Mouse (Mus musculus): Measurements from ENCODE around the gene Cab39. TPM values are rescaled to one million over a fixed set of nuclear protein-coding genes. Genes with fewer than 3 reads are reported as not detected.

Cab39 gene
- polyA plus RNA-seq, 2 experiments, result 48.9 to 59.4 TPM

DNA sequence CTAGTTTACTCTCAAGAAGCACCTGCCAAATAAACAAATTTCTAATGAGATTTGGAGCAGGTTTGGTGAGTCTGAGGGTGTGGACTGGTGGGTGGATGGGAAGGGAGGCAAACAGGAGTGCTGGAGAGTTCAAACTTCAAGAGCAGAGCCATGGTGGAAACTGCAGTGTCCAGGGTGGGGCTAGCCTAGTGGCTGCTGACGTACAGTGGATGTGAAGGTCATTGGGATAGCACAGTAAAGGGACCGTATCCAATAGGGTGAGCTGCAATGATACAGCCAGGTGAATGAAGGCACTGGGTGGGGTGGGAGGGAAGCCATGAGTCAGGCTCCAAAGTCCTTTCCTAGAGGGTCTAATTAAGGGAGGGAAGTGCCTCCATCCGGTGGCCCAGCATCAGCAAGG lies 2.7 kb upstream of the Cab39 start:
- Histone ChIP-seq H3K9me3 (ENCODE audit: control insufficient read depth, low read length) (no peaks in the 10 kb centered on the region), H3K36me3 (ENCODE audit: control insufficient read depth, insufficient read depth, low read length) (no peaks in the 10 kb centered on the region), H3K4me1 (ENCODE audit: control insufficient read depth, insufficient read depth, low read length) (0 out of 2 replicates have a peak, but pooled peaks cover 2% of the 10 kb centered on the region), H3K4me3 (replicated peaks; ENCODE audit: low read length) (no peak overlapping the region), H3K9ac (ENCODE audit: low read depth, low read length, severe bottlenecking) (no peak overlapping the region), H3K27ac (replicated peaks; ENCODE audit: low read depth, low read length) (no peak overlapping the region), H3K4me2 (replicated peaks; ENCODE audit: low read depth, low read length, severe bottlenecking) (no peak overlapping the region), H3K27me3 (ENCODE audit: control insufficient read depth, insufficient read depth, low read length) (no peaks in the 10 kb centered on the region)
- WGBS, result 77% methylated on average over 3 of the region's 3 CpGs
- DNase-seq (ENCODE audit: low spot score) (no peak), ATAC-seq (ENCODE audit: low FRiP score, low read depth) (no peak)
- no peak for TF ChIP-seq POLR2A (IDR thresholded peaks at IDR 0.05; ENCODE audit: borderline replicate concordance, extremely low read depth, insufficient read depth, insufficient read length)

DNA sequence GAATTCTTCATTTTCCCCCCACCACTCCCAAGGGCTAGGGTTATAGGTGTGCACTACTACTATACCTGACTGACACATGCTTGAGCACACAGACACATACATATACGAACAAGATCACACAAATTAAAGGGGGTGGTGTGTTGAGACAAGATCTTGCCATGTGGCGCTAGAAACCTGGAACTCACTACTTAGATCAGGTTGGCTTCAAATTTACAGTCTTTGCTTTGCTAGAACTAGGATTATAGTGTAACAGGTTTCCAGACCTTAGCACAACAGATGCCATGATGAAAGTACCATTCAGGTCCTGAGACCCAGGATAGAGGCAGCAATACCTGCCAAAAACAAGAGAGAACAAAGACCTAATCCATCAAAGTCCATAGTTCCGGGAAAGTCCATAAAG lies 1.8 kb upstream of the Cab39 start:
- H3K4me3 ChIP-seq (replicated peaks; ENCODE audit: low read length), result no peak overlapping the region
- 0 out of 2 replicates have a peak, but pooled peaks cover 2% of the 10 kb centered on the region for H3K4me1 ChIP-seq (ENCODE audit: control insufficient read depth, insufficient read depth, low read length)
- no peaks in the 10 kb centered on the region for H3K36me3 ChIP-seq (ENCODE audit: control insufficient read depth, insufficient read depth, low read length)
- DNase-seq (ENCODE audit: low spot score) (no peak), ATAC-seq (ENCODE audit: low FRiP score, low read depth) (no peak)
- no peak overlapping the region for H3K27ac ChIP-seq (replicated peaks; ENCODE audit: low read depth, low read length)
- no peak overlapping the region for H3K9ac ChIP-seq (ENCODE audit: low read depth, low read length, severe bottlenecking)
- TF ChIP-seq POLR2A (IDR thresholded peaks at IDR 0.05; ENCODE audit: borderline replicate concordance, extremely low read depth, insufficient read depth, insufficient read length), result no peak
- no peak overlapping the region for H3K4me2 ChIP-seq (replicated peaks; ENCODE audit: low read depth, low read length, severe bottlenecking)
- H3K9me3 ChIP-seq (ENCODE audit: control insufficient read depth, low read length), result no peaks in the 10 kb centered on the region
- no peaks in the 10 kb centered on the region for H3K27me3 ChIP-seq (ENCODE audit: control insufficient read depth, insufficient read depth, low read length)
- 89% methylated on average over 3 of the region's 3 CpGs for WGBS

DNA sequence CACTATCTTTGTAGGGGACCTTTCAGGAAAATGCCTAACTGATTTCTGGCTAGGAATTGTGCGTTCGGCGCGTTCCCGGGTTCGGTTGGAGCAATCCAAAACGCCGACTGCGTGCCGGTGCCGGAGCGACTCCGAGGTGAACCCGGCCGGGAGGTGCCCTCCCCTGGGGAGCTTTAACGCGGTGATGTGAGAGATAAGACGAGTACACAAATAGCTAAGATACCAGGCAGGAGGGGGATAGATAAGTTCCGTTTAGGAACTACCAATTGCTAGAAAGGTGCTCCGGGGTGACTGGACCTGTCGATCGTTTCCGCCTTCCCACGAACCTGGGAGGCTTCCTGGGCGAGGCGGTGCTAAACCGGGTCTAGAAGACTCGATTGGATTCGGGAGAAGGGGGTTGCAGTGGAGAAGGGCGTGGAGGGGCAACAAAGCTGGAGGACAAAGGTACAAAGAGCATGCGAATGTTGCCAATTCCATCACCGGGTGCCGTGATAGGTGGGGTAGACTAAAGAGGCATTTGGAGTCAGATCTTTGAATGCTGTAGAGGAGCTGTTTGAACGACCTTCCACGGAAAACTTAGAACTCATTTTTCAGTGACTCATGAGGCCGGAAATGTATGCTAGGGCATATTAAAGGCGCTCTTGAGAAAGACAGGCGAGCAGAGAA lies 998 bp downstream of the Cab39 start:
- peak overlapping the region; percentile 98 for H3K4me3 ChIP-seq (replicated peaks; ENCODE audit: low read length)
- H3K4me2 ChIP-seq (replicated peaks; ENCODE audit: low read depth, low read length, severe bottlenecking), result peak overlapping the region; percentile 83
- 0 out of 2 replicates have a peak, but pooled peaks cover 2% of the 10 kb centered on the region for H3K4me1 ChIP-seq (ENCODE audit: control insufficient read depth, insufficient read depth, low read length)
- no peaks in the 10 kb centered on the region for H3K9me3 ChIP-seq (ENCODE audit: control insufficient read depth, low read length)
- DNase-seq (ENCODE audit: low spot score) (peak; percentile 16), ATAC-seq (ENCODE audit: low FRiP score, low read depth) (no peak)
- under 1% methylated on average over 38 of the region's 38 CpGs for WGBS
- peak overlapping the region; percentile 92; the same call in 1 of the 2 replicates for H3K27ac ChIP-seq (replicated peaks; ENCODE audit: low read depth, low read length)
- H3K36me3 ChIP-seq (ENCODE audit: control insufficient read depth, insufficient read depth, low read length), result 0 out of 2 replicates have a peak, but pooled peaks cover 3% of the 10 kb centered on the region
- no peaks in the 10 kb centered on the region for H3K27me3 ChIP-seq (ENCODE audit: control insufficient read depth, insufficient read depth, low read length)
- TF ChIP-seq POLR2A (IDR thresholded peaks at IDR 0.05; ENCODE audit: borderline replicate concordance, extremely low read depth, insufficient read depth, insufficient read length), result no peak
- H3K9ac ChIP-seq (ENCODE audit: low read depth, low read length, severe bottlenecking), result peak overlapping the region; percentile 97

- 67% methylated on average over 3 of the region's 3 CpGs for WGBS
- H3K27ac ChIP-seq (replicated peaks; ENCODE audit: low read depth, low read length), result no peak overlapping the region
- TF ChIP-seq POLR2A (IDR thresholded peaks at IDR 0.05; ENCODE audit: borderline replicate concordance, extremely low read depth, insufficient read depth, insufficient read length), result no peak
- no peak for DNase-seq (ENCODE audit: low spot score)
- H3K4me3 ChIP-seq (replicated peaks; ENCODE audit: low read length), result peak overlapping the region; percentile 4; the same call in 1 of the 2 replicates
- no peak for ATAC-seq (ENCODE audit: low FRiP score, low read depth)
- H3K36me3 ChIP-seq (ENCODE audit: control insufficient read depth, insufficient read depth, low read length), result 0 out of 2 replicates have a peak, but pooled peaks cover 3% of the 10 kb centered on the region
- no peak overlapping the region for H3K9ac ChIP-seq (ENCODE audit: low read depth, low read length, severe bottlenecking)
- H3K4me2 ChIP-seq (replicated peaks; ENCODE audit: low read depth, low read length, severe bottlenecking), result no peak overlapping the region
- no peaks in the 10 kb centered on the region for H3K27me3 ChIP-seq (ENCODE audit: control insufficient read depth, insufficient read depth, low read length)
- no peaks in the 10 kb centered on the region for H3K9me3 ChIP-seq (ENCODE audit: control insufficient read depth, low read length)
- 0 out of 2 replicates have a peak, but pooled peaks cover 2% of the 10 kb centered on the region for H3K4me1 ChIP-seq (ENCODE audit: control insufficient read depth, insufficient read depth, low read length)
These were observed 2.0 kb downstream of the Cab39 start for GRCm38 (mm10) chr1:85795196-85795595.

DNA sequence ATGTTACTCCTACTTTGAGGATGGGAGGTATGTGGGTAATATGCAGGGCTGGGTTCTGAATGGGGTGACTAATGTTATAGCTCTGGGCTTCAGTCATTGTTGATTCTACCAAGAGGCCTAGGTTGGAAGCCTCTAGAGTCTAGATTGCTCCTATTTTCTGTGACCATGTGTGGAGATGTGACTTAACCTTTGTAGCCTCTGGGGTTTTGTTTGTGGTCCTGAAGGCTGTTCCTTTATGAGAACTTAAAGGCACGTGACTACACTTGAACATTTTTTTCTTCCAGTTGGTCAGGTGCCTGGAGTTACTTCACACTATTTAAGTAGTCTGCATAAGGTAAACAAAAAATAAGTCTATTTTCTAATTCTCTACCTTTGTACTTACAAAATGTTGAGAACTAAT lies 6.5 kb downstream of the Cab39 start:
- WGBS, result 55% methylated on average over 1 of the region's 1 CpGs
- no peak for DNase-seq (ENCODE audit: low spot score)
- ATAC-seq (ENCODE audit: low FRiP score, low read depth), result no peak
- no peak for TF ChIP-seq POLR2A (IDR thresholded peaks at IDR 0.05; ENCODE audit: borderline replicate concordance, extremely low read depth, insufficient read depth, insufficient read length)
- no peak overlapping the region for H3K9ac ChIP-seq (ENCODE audit: low read depth, low read length, severe bottlenecking)
- H3K4me1 ChIP-seq (ENCODE audit: control insufficient read depth, insufficient read depth, low read length), result no peaks in the 10 kb centered on the region
- no peak overlapping the region for H3K4me3 ChIP-seq (replicated peaks; ENCODE audit: low read length)
- no peak overlapping the region for H3K4me2 ChIP-seq (replicated peaks; ENCODE audit: low read depth, low read length, severe bottlenecking)
- 0 out of 2 replicates have a peak, but pooled peaks cover 3% of the 10 kb centered on the region for H3K36me3 ChIP-seq (ENCODE audit: control insufficient read depth, insufficient read depth, low read length)
- no peak overlapping the region for H3K27ac ChIP-seq (replicated peaks; ENCODE audit: low read depth, low read length)
- no peaks in the 10 kb centered on the region for H3K27me3 ChIP-seq (ENCODE audit: control insufficient read depth, insufficient read depth, low read length)
- no peaks in the 10 kb centered on the region for H3K9me3 ChIP-seq (ENCODE audit: control insufficient read depth, low read length)

Data from limb, embryonic 14.5 days (tissue).